Mouse (Mus musculus): ENCODE data around the gene Epop. TPM values are rescaled to one million over a fixed set of nuclear protein-coding genes. Genes with fewer than 3 reads are reported as not detected.

The Epop gene
- polyA plus RNA-seq, 1 experiment = 0.47 TPM

DNA sequence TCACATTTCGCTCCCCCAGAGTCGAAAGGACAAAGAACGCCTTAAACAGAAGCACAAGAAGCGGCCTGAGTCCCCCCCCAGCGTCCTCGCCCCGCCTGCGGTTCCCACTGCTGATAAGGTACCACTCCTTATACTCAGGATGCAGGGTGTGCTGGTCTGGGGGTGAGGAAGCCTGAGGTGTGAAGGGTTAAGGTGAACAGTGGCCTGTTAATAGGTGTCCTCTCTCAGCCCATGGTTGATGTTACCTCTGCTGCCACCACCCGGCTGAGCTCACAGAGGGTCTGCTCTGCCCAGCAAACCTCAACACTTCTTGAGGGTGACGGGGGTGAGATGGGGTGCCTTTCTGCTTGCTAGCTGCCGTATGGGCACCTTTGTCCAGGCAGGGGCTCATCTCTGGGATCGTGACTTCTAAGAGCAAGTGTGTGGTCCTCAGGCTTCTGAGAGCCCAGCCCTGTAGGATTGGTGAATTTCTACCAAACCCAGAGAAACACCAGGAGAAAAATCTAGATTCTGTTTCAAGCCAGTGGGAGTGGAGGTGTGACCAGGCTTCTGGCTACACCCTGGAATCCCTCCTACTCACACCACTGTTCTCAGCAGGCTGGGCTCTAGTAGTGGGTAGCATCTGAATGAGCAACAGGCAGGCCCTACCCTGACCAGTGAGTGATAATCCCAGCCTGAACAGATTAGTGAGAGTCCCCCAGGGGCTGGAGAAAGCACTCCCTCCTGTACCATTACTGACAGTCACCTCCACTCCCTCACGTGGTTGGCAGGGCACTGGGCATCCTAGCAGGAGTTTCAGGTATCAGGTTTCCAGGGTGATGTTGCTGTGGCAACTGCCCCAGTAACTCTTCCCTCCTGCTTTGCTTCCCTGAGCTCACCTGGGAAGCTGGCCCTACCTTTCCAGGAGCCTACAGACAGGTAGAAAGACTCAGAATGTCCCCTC, 41.0 kb upstream of the Epop start:
- Histone ChIP-seq H3K27ac (ENCODE audit: control insufficient read depth, insufficient read depth, low read depth, low read length) (no peak overlapping the region; the same call in 1 of the 2 replicates), H3K27me3 (ENCODE audit: control insufficient read depth, insufficient read depth, low read length) (no peaks in the 10 kb centered on the region), H3K4me1 (ENCODE audit: control insufficient read depth, insufficient read depth, low read length) (peaks cover 3% of the 10 kb centered on the region; the same call in 1 of the 2 replicates), H3K36me3 (ENCODE audit: control insufficient read depth, insufficient read depth, low read length) (no peaks in the 10 kb centered on the region), H3K4me3 (ENCODE audit: control insufficient read depth, low read depth, low read length) (no peak overlapping the region)
- TF ChIP-seq CTCF (IDR thresholded peaks at IDR 0.05; ENCODE audit: control insufficient read depth, insufficient read depth, insufficient replicate concordance, low read depth, low read length) (no peak), POLR2A (IDR thresholded peaks at IDR 0.05; ENCODE audit: control insufficient read depth, low read depth, low read length) (no peak)

- no peak for TF ChIP-seq POLR2A (IDR thresholded peaks at IDR 0.05; ENCODE audit: control insufficient read depth, low read depth, low read length)
- no peak for TF ChIP-seq CTCF (IDR thresholded peaks at IDR 0.05; ENCODE audit: control insufficient read depth, insufficient read depth, insufficient replicate concordance, low read depth, low read length)
- Histone ChIP-seq H3K27ac (ENCODE audit: control insufficient read depth, insufficient read depth, low read depth, low read length) (peak overlapping the region; percentile 43), H3K4me1 (ENCODE audit: control insufficient read depth, insufficient read depth, low read length) (peaks cover 3% of the 10 kb centered on the region; the same call in 1 of the 2 replicates), H3K27me3 (ENCODE audit: control insufficient read depth, insufficient read depth, low read length) (no peaks in the 10 kb centered on the region), H3K4me3 (ENCODE audit: control insufficient read depth, low read depth, low read length) (no peak overlapping the region), H3K36me3 (ENCODE audit: control insufficient read depth, insufficient read depth, low read length) (no peaks in the 10 kb centered on the region)
These were observed 40.3 kb upstream of the Epop start for GRCm38 (mm10) chr11:97669829-97670228.

GRCm38 (mm10) chr11:97669268-97669667, 39.8 kb upstream of the Epop start:
- H3K4me3 ChIP-seq (ENCODE audit: control insufficient read depth, low read depth, low read length) = no peak overlapping the region
- no peaks in the 10 kb centered on the region for H3K36me3 ChIP-seq (ENCODE audit: control insufficient read depth, insufficient read depth, low read length)
- H3K27ac ChIP-seq (ENCODE audit: control insufficient read depth, insufficient read depth, low read depth, low read length) = peak overlapping the region; percentile 62; the same call in 1 of the 2 replicates
- H3K4me1 ChIP-seq (ENCODE audit: control insufficient read depth, insufficient read depth, low read length) = peaks cover 6% of the 10 kb centered on the region; the same call in 1 of the 2 replicates
- no peak for TF ChIP-seq POLR2A (IDR thresholded peaks at IDR 0.05; ENCODE audit: control insufficient read depth, low read depth, low read length)
- no peaks in the 10 kb centered on the region for H3K27me3 ChIP-seq (ENCODE audit: control insufficient read depth, insufficient read depth, low read length)

DNA sequence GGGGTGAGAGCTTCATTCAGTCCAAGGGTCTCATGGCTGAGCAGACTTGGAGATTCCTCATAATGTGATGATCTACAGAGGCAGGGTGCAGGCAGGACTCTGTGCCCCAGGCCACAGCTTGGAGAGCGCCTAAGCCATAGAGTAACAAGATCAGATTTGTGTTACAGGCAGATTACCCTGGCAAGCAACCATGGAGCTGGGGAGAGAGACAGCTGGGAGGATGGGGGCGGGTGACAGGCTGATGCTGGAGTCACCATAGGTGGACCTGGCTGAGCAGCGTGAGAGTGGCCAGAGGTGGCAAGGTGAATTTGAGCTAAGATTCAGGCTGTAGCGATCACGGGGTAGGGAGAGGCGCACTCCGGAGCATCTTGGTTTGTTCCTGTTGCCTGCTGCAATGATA, 38.7 kb upstream of the Epop start:
- TF ChIP-seq POLR2A (IDR thresholded peaks at IDR 0.05; ENCODE audit: control insufficient read depth, low read depth, low read length) (no peak), CTCF (IDR thresholded peaks at IDR 0.05; ENCODE audit: control insufficient read depth, insufficient read depth, insufficient replicate concordance, low read depth, low read length) (no peak)

GRCm38 (mm10) chr11:97666794-97667193, 37.3 kb upstream of the Epop start:
- Histone ChIP-seq H3K27me3 (ENCODE audit: control insufficient read depth, insufficient read depth, low read length) (no peaks in the 10 kb centered on the region), H3K27ac (ENCODE audit: control insufficient read depth, insufficient read depth, low read depth, low read length) (no peak overlapping the region), H3K4me1 (ENCODE audit: control insufficient read depth, insufficient read depth, low read length) (peaks cover 22% of the 10 kb centered on the region), H3K36me3 (ENCODE audit: control insufficient read depth, insufficient read depth, low read length) (no peaks in the 10 kb centered on the region), H3K4me3 (ENCODE audit: control insufficient read depth, low read depth, low read length) (no peak overlapping the region)
- TF ChIP-seq POLR2A (IDR thresholded peaks at IDR 0.05; ENCODE audit: control insufficient read depth, low read depth, low read length) = no peak
- TF ChIP-seq CTCF (IDR thresholded peaks at IDR 0.05; ENCODE audit: control insufficient read depth, insufficient read depth, insufficient replicate concordance, low read depth, low read length) = no peak

More for the DNA sequence above, 38.7 kb upstream of the Epop start:
- Histone ChIP-seq H3K4me3 (ENCODE audit: control insufficient read depth, low read depth, low read length) (no peak overlapping the region), H3K27me3 (ENCODE audit: control insufficient read depth, insufficient read depth, low read length) (no peaks in the 10 kb centered on the region), H3K36me3 (ENCODE audit: control insufficient read depth, insufficient read depth, low read length) (no peaks in the 10 kb centered on the region), H3K4me1 (ENCODE audit: control insufficient read depth, insufficient read depth, low read length) (peaks cover 12% of the 10 kb centered on the region), H3K27ac (ENCODE audit: control insufficient read depth, insufficient read depth, low read depth, low read length) (no peak overlapping the region)

- Histone ChIP-seq H3K4me1 (ENCODE audit: control insufficient read depth, insufficient read depth, low read length) (peaks cover 25% of the 10 kb centered on the region), H3K4me3 (ENCODE audit: control insufficient read depth, low read depth, low read length) (no peak overlapping the region), H3K36me3 (ENCODE audit: control insufficient read depth, insufficient read depth, low read length) (no peaks in the 10 kb centered on the region), H3K27me3 (ENCODE audit: control insufficient read depth, insufficient read depth, low read length) (no peaks in the 10 kb centered on the region), H3K27ac (ENCODE audit: control insufficient read depth, insufficient read depth, low read depth, low read length) (no peak overlapping the region)
- TF ChIP-seq POLR2A (IDR thresholded peaks at IDR 0.05; ENCODE audit: control insufficient read depth, low read depth, low read length) (no peak), CTCF (IDR thresholded peaks at IDR 0.05; ENCODE audit: control insufficient read depth, insufficient read depth, insufficient replicate concordance, low read depth, low read length) (no peak)
These were observed 36.7 kb upstream of the Epop start for GRCm38 (mm10) chr11:97666221-97666620.

DNA sequence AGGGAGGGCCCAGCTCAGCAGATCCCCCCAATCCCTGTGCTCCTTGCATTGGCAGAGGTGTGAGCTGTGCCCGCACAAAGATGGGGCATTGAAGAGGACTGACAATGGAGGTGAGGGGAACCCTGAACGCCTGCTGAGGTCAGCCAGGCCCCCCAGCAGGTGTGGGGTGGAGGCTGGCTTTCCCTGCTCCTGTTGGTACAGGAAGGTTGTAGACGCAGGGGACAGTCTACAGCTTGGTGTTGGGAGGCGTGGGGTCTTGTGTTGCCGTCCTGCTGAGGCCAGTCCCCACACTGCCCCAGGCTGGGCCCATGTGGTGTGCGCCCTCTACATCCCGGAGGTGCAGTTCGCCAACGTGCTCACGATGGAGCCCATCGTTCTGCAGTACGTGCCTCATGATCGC, 35.9 kb upstream of the Epop start:
- Histone ChIP-seq H3K4me3 (ENCODE audit: control insufficient read depth, low read depth, low read length) (no peak overlapping the region), H3K36me3 (ENCODE audit: control insufficient read depth, insufficient read depth, low read length) (no peaks in the 10 kb centered on the region), H3K4me1 (ENCODE audit: control insufficient read depth, insufficient read depth, low read length) (peaks cover 33% of the 10 kb centered on the region), H3K27me3 (ENCODE audit: control insufficient read depth, insufficient read depth, low read length) (no peaks in the 10 kb centered on the region), H3K27ac (ENCODE audit: control insufficient read depth, insufficient read depth, low read depth, low read length) (no peak overlapping the region)
- TF ChIP-seq POLR2A (IDR thresholded peaks at IDR 0.05; ENCODE audit: control insufficient read depth, low read depth, low read length) = no peak
- TF ChIP-seq CTCF (IDR thresholded peaks at IDR 0.05; ENCODE audit: control insufficient read depth, insufficient read depth, insufficient replicate concordance, low read depth, low read length) = no peak

All from testis, adult 2 months (tissue).